Mouse (Mus musculus): Measurements from ENCODE around the gene Cyp2c68.

DNA sequence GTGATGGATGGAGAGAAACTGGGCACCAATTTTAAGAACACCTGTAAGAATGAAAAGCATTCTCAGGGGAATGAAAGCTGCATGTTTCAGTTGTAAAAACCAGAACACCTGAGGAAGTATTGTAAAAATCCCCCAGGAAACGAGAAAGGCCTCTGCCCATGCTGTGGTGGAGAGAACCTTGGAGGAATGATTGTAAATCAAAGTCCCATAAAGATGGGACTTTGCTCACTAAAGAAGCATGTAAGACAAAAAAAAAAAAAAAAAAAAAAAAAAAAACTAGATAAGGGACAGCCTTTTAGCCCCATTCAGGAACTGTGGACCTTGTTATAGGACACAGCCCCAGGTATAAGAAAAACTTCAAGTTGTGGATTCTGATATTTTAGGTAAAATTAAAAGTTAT is 4.5 kb upstream of the Cyp2c68 start:
- no peak for TF ChIP-seq CTCF (IDR thresholded peaks at IDR 0.05; ENCODE audit: borderline replicate concordance, insufficient read depth, low read length)
- TF ChIP-seq POLR2A (IDR thresholded peaks at IDR 0.05; ENCODE audit: low read depth, low read length), result no peak

All from embryonic fibroblast, embryonic 13.5 days (primary cell).